Mouse (Mus musculus): Measurements from ENCODE around the gene Ikzf2. TPM values are rescaled to one million over a fixed set of nuclear protein-coding genes. Genes with fewer than 3 reads are reported as not detected.

Gene Ikzf2
- polyA plus RNA-seq, 1 experiment = 13.6 TPM

- no peak for DNase-seq
- Histone ChIP-seq H3K4me3 (ENCODE audit: control insufficient read depth, insufficient read depth, low read length) (no peak overlapping the region), H3K27me3 (ENCODE audit: control insufficient read depth, insufficient read depth, low read length) (no peaks in the 10 kb centered on the region), H3K27ac (ENCODE audit: control insufficient read depth, insufficient read depth, low read length) (no peak overlapping the region), H3K4me1 (replicated peaks; ENCODE audit: control insufficient read depth, insufficient read depth, low read length) (peaks cover 14% of the 10 kb centered on the region), H3K36me3 (ENCODE audit: control insufficient read depth, insufficient read depth, low read length) (no peaks in the 10 kb centered on the region)
- WGBS = 57% methylated on average over 5 of the region's 5 CpGs
- TF ChIP-seq CTCF (IDR thresholded peaks at IDR 0.05; ENCODE audit: borderline replicate concordance, control insufficient read depth, extremely low read depth, insufficient read depth, low read length, poor library complexity) (no peak), POLR2A (IDR thresholded peaks at IDR 0.05; ENCODE audit: control insufficient read depth, extremely low read depth, insufficient read depth, low read length, poor library complexity) (no peak)
Observed at GRCm38 (mm10) chr1:69516144-69516543, 170.9 kb downstream of the Ikzf2 start.

GRCm38 (mm10) chr1:69513595-69514250 is 173.3 kb downstream of the Ikzf2 start:
- no peaks in the 10 kb centered on the region for H3K36me3 ChIP-seq (ENCODE audit: control insufficient read depth, insufficient read depth, low read length)
- H3K4me3 ChIP-seq (ENCODE audit: control insufficient read depth, insufficient read depth, low read length) = no peak overlapping the region
- DNase-seq = no peak
- no peak overlapping the region; the same call in 1 of the 2 replicates for H3K27ac ChIP-seq (ENCODE audit: control insufficient read depth, insufficient read depth, low read length)
- WGBS = 19% methylated on average over 5 of the region's 5 CpGs
- H3K4me1 ChIP-seq (replicated peaks; ENCODE audit: control insufficient read depth, insufficient read depth, low read length) = peaks cover 14% of the 10 kb centered on the region
- no peaks in the 10 kb centered on the region for H3K27me3 ChIP-seq (ENCODE audit: control insufficient read depth, insufficient read depth, low read length)
- TF ChIP-seq POLR2A (IDR thresholded peaks at IDR 0.05; ENCODE audit: control insufficient read depth, extremely low read depth, insufficient read depth, low read length, poor library complexity) (no peak), CTCF (IDR thresholded peaks at IDR 0.05; ENCODE audit: borderline replicate concordance, control insufficient read depth, extremely low read depth, insufficient read depth, low read length, poor library complexity) (no peak)

GRCm38 (mm10) chr1:69508275-69508674 is 178.8 kb downstream of the Ikzf2 start:
- H3K4me1 ChIP-seq (replicated peaks; ENCODE audit: control insufficient read depth, insufficient read depth, low read length) = peaks cover 2% of the 10 kb centered on the region
- no peak overlapping the region for H3K27ac ChIP-seq (ENCODE audit: control insufficient read depth, insufficient read depth, low read length)
- DNase-seq = no peak

GRCm38 (mm10) chr1:69507513-69507912 is 179.5 kb downstream of the Ikzf2 start:
- no peaks in the 10 kb centered on the region for H3K27me3 ChIP-seq (ENCODE audit: control insufficient read depth, insufficient read depth, low read length)
- DNase-seq = no peak
- TF ChIP-seq POLR2A (IDR thresholded peaks at IDR 0.05; ENCODE audit: control insufficient read depth, extremely low read depth, insufficient read depth, low read length, poor library complexity) = no peak
- TF ChIP-seq CTCF (IDR thresholded peaks at IDR 0.05; ENCODE audit: borderline replicate concordance, control insufficient read depth, extremely low read depth, insufficient read depth, low read length, poor library complexity) = no peak
- no peaks in the 10 kb centered on the region for H3K4me1 ChIP-seq (replicated peaks; ENCODE audit: control insufficient read depth, insufficient read depth, low read length)
- H3K4me3 ChIP-seq (ENCODE audit: control insufficient read depth, insufficient read depth, low read length) = no peak overlapping the region
- H3K36me3 ChIP-seq (ENCODE audit: control insufficient read depth, insufficient read depth, low read length) = no peaks in the 10 kb centered on the region
- no peak overlapping the region for H3K27ac ChIP-seq (ENCODE audit: control insufficient read depth, insufficient read depth, low read length)
- WGBS = 98% methylated on average over 6 of the region's 6 CpGs

More at GRCm38 (mm10) chr1:69508275-69508674, 178.8 kb downstream of the Ikzf2 start:
- no peak for TF ChIP-seq CTCF (IDR thresholded peaks at IDR 0.05; ENCODE audit: borderline replicate concordance, control insufficient read depth, extremely low read depth, insufficient read depth, low read length, poor library complexity)
- TF ChIP-seq POLR2A (IDR thresholded peaks at IDR 0.05; ENCODE audit: control insufficient read depth, extremely low read depth, insufficient read depth, low read length, poor library complexity) = no peak
- no peaks in the 10 kb centered on the region for H3K27me3 ChIP-seq (ENCODE audit: control insufficient read depth, insufficient read depth, low read length)
- no peak overlapping the region for H3K4me3 ChIP-seq (ENCODE audit: control insufficient read depth, insufficient read depth, low read length)
- 97% methylated on average over 3 of the region's 3 CpGs for WGBS
- H3K36me3 ChIP-seq (ENCODE audit: control insufficient read depth, insufficient read depth, low read length) = no peaks in the 10 kb centered on the region

GRCm38 (mm10) chr1:69506615-69507159 is 180.4 kb downstream of the Ikzf2 start:
- Histone ChIP-seq H3K36me3 (ENCODE audit: control insufficient read depth, insufficient read depth, low read length) (no peaks in the 10 kb centered on the region), H3K4me3 (ENCODE audit: control insufficient read depth, insufficient read depth, low read length) (no peak overlapping the region), H3K4me1 (replicated peaks; ENCODE audit: control insufficient read depth, insufficient read depth, low read length) (no peaks in the 10 kb centered on the region), H3K27me3 (ENCODE audit: control insufficient read depth, insufficient read depth, low read length) (no peaks in the 10 kb centered on the region), H3K27ac (ENCODE audit: control insufficient read depth, insufficient read depth, low read length) (no peak overlapping the region)
- DNase-seq = no peak
- WGBS = 97% methylated on average over 7 of the region's 7 CpGs
- TF ChIP-seq POLR2A (IDR thresholded peaks at IDR 0.05; ENCODE audit: control insufficient read depth, extremely low read depth, insufficient read depth, low read length, poor library complexity) = no peak
- no peak for TF ChIP-seq CTCF (IDR thresholded peaks at IDR 0.05; ENCODE audit: borderline replicate concordance, control insufficient read depth, extremely low read depth, insufficient read depth, low read length, poor library complexity)

GRCm38 (mm10) chr1:69506011-69506410 is 181.0 kb downstream of the Ikzf2 start:
- 96% methylated on average over 6 of the region's 6 CpGs for WGBS
- TF ChIP-seq CTCF (IDR thresholded peaks at IDR 0.05; ENCODE audit: borderline replicate concordance, control insufficient read depth, extremely low read depth, insufficient read depth, low read length, poor library complexity) (no peak), POLR2A (IDR thresholded peaks at IDR 0.05; ENCODE audit: control insufficient read depth, extremely low read depth, insufficient read depth, low read length, poor library complexity) (no peak)
- H3K4me1 ChIP-seq (replicated peaks; ENCODE audit: control insufficient read depth, insufficient read depth, low read length) = no peaks in the 10 kb centered on the region
- H3K27me3 ChIP-seq (ENCODE audit: control insufficient read depth, insufficient read depth, low read length) = no peaks in the 10 kb centered on the region
- no peak for DNase-seq
- no peaks in the 10 kb centered on the region for H3K36me3 ChIP-seq (ENCODE audit: control insufficient read depth, insufficient read depth, low read length)
- no peak overlapping the region for H3K27ac ChIP-seq (ENCODE audit: control insufficient read depth, insufficient read depth, low read length)
- no peak overlapping the region for H3K4me3 ChIP-seq (ENCODE audit: control insufficient read depth, insufficient read depth, low read length)
